Mouse (Mus musculus): Measurements from ENCODE around the gene Chchd6. TPM values are rescaled to one million over a fixed set of nuclear protein-coding genes. Genes with fewer than 3 reads are reported as not detected.
A peak's percentile ranks its signal among the peaks of the same experiment; 100 is the strongest.

Gene Chchd6
- polyA plus RNA-seq, 1 experiment from 2014 or later, result 201 TPM

- no peaks in the 10 kb centered on the region for H3K27me3 ChIP-seq (replicated peaks; ENCODE audit: control insufficient read depth, insufficient read depth, low read length)
- H3K9ac ChIP-seq (ENCODE audit: low read depth, low read length), result no peak overlapping the region
- H3K36me3 ChIP-seq (ENCODE audit: control insufficient read depth, insufficient read depth, low read length), result no peaks in the 10 kb centered on the region
- H3K4me3 ChIP-seq (ENCODE audit: low read length), result no peak overlapping the region
- no peak for ATAC-seq
- 88% methylated on average over 1 of the region's 1 CpGs for WGBS
- no peak overlapping the region for H3K27ac ChIP-seq (ENCODE audit: low read depth, low read length)
- H3K9me3 ChIP-seq (ENCODE audit: control insufficient read depth, low read length), result no peaks in the 10 kb centered on the region
- H3K4me1 ChIP-seq (ENCODE audit: control insufficient read depth, insufficient read depth, low read depth, low read length), result no peaks in the 10 kb centered on the region; the same call in 1 of the 2 replicates
- no peak overlapping the region for H3K4me2 ChIP-seq (ENCODE audit: low read length)
These were observed 171.0 kb downstream of the Chchd6 start for GRCm38 (mm10) chr6:89424461-89424860.

- no peaks in the 10 kb centered on the region for H3K27me3 ChIP-seq (replicated peaks; ENCODE audit: control insufficient read depth, insufficient read depth, low read length)
- H3K4me2 ChIP-seq (ENCODE audit: low read length), result no peak overlapping the region
- no peak overlapping the region for H3K4me3 ChIP-seq (ENCODE audit: low read length)
- no peak overlapping the region for H3K9ac ChIP-seq (ENCODE audit: low read depth, low read length)
- H3K4me1 ChIP-seq (ENCODE audit: control insufficient read depth, insufficient read depth, low read depth, low read length), result no peaks in the 10 kb centered on the region; the same call in 1 of the 2 replicates
- no peaks in the 10 kb centered on the region for H3K9me3 ChIP-seq (ENCODE audit: control insufficient read depth, low read length)
- WGBS, result 96% methylated on average over 3 of the region's 3 CpGs
- no peak for ATAC-seq
- H3K36me3 ChIP-seq (ENCODE audit: control insufficient read depth, insufficient read depth, low read length), result no peaks in the 10 kb centered on the region
- no peak overlapping the region for H3K27ac ChIP-seq (ENCODE audit: low read depth, low read length)
These were observed 172.8 kb downstream of the Chchd6 start for GRCm38 (mm10) chr6:89422621-89423020.

GRCm38 (mm10) chr6:89421922-89422321 lies 173.5 kb downstream of the Chchd6 start:
- H3K9me3 ChIP-seq (ENCODE audit: control insufficient read depth, low read length), result no peaks in the 10 kb centered on the region
- no peaks in the 10 kb centered on the region for H3K36me3 ChIP-seq (ENCODE audit: control insufficient read depth, insufficient read depth, low read length)
- H3K27ac ChIP-seq (ENCODE audit: low read depth, low read length), result no peak overlapping the region
- 89% methylated on average over 3 of the region's 3 CpGs for WGBS
- no peak overlapping the region for H3K4me2 ChIP-seq (ENCODE audit: low read length)
- no peaks in the 10 kb centered on the region for H3K27me3 ChIP-seq (replicated peaks; ENCODE audit: control insufficient read depth, insufficient read depth, low read length)
- no peak overlapping the region for H3K9ac ChIP-seq (ENCODE audit: low read depth, low read length)
- H3K4me3 ChIP-seq (ENCODE audit: low read length), result no peak overlapping the region
- H3K4me1 ChIP-seq (ENCODE audit: control insufficient read depth, insufficient read depth, low read depth, low read length), result no peaks in the 10 kb centered on the region; the same call in 1 of the 2 replicates
- no peak for ATAC-seq

DNA sequence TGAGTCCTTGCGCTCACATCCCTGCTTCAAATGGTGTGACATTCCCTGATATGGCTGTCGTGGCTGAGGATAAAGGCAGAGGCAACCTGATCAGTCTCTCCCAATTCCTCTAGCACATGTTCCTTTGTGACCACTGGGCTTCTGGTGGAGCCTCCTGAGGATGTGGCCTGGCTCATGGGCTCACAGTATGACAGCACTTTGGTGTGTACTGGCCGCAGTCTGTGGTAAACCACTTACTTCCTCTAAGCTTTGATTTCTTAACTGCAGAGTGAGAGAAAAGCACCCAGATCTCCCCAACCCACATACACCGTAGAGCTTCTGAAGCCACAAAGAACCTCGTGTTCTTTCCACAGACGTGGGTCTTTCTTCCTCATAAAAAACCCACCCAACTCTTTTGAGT lies 173.9 kb downstream of the Chchd6 start:
- Histone ChIP-seq H3K4me3 (ENCODE audit: low read length) (no peak overlapping the region), H3K9ac (ENCODE audit: low read depth, low read length) (no peak overlapping the region), H3K27me3 (replicated peaks; ENCODE audit: control insufficient read depth, insufficient read depth, low read length) (no peaks in the 10 kb centered on the region), H3K36me3 (ENCODE audit: control insufficient read depth, insufficient read depth, low read length) (no peaks in the 10 kb centered on the region), H3K4me1 (ENCODE audit: control insufficient read depth, insufficient read depth, low read depth, low read length) (no peaks in the 10 kb centered on the region; the same call in 1 of the 2 replicates), H3K9me3 (ENCODE audit: control insufficient read depth, low read length) (no peaks in the 10 kb centered on the region), H3K4me2 (ENCODE audit: low read length) (no peak overlapping the region), H3K27ac (ENCODE audit: low read depth, low read length) (no peak overlapping the region)
- WGBS, result 90% methylated on average over 6 of the region's 6 CpGs
- ATAC-seq, result no peak

- H3K4me2 ChIP-seq (ENCODE audit: low read length), result no peak overlapping the region
- H3K36me3 ChIP-seq (ENCODE audit: control insufficient read depth, insufficient read depth, low read length), result no peaks in the 10 kb centered on the region
- no peak overlapping the region for H3K4me3 ChIP-seq (ENCODE audit: low read length)
- H3K9me3 ChIP-seq (ENCODE audit: control insufficient read depth, low read length), result no peaks in the 10 kb centered on the region
- no peak for ATAC-seq
- no peaks in the 10 kb centered on the region; the same call in 1 of the 2 replicates for H3K4me1 ChIP-seq (ENCODE audit: control insufficient read depth, insufficient read depth, low read depth, low read length)
- no peak overlapping the region for H3K27ac ChIP-seq (ENCODE audit: low read depth, low read length)
- 84% methylated on average over 2 of the region's 2 CpGs for WGBS
- H3K27me3 ChIP-seq (replicated peaks; ENCODE audit: control insufficient read depth, insufficient read depth, low read length), result no peaks in the 10 kb centered on the region
- no peak overlapping the region for H3K9ac ChIP-seq (ENCODE audit: low read depth, low read length)
These were observed 174.7 kb downstream of the Chchd6 start for GRCm38 (mm10) chr6:89420756-89421155.

DNA sequence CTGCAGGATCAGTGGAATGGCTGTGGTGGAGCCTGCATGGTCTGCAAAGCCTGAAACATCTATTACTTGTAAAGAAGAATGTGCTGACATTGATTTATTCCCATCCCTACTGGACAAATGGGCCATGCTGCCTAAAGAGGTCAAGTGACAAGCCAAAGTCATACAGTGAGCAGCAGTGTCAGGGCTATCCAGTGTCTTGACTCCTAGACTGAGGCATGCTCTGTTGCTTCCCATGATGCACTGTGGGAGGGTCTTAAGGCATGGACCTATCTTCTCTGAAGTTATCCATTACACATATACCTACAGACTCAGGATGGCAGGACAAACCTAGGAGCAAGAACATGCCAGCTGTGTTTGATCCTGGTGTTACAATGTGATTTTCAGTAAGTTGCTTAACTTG lies 175.3 kb downstream of the Chchd6 start:
- Histone ChIP-seq H3K27me3 (replicated peaks; ENCODE audit: control insufficient read depth, insufficient read depth, low read length) (no peaks in the 10 kb centered on the region), H3K4me2 (ENCODE audit: low read length) (no peak overlapping the region), H3K4me1 (ENCODE audit: control insufficient read depth, insufficient read depth, low read depth, low read length) (no peaks in the 10 kb centered on the region; the same call in 1 of the 2 replicates), H3K27ac (ENCODE audit: low read depth, low read length) (no peak overlapping the region), H3K36me3 (ENCODE audit: control insufficient read depth, insufficient read depth, low read length) (no peaks in the 10 kb centered on the region), H3K9me3 (ENCODE audit: control insufficient read depth, low read length) (no peaks in the 10 kb centered on the region), H3K4me3 (ENCODE audit: low read length) (no peak overlapping the region), H3K9ac (ENCODE audit: low read depth, low read length) (no peak overlapping the region)
- ATAC-seq, result no peak

- H3K4me1 ChIP-seq (ENCODE audit: control insufficient read depth, insufficient read depth, low read depth, low read length), result no peaks in the 10 kb centered on the region; the same call in 1 of the 2 replicates
- 70% methylated on average over 3 of the region's 3 CpGs for WGBS
- ATAC-seq, result 0 out of 2 replicates have a peak, but pooled peaks have one; percentile 40
- no peaks in the 10 kb centered on the region for H3K36me3 ChIP-seq (ENCODE audit: control insufficient read depth, insufficient read depth, low read length)
- no peak overlapping the region for H3K27ac ChIP-seq (ENCODE audit: low read depth, low read length)
- H3K27me3 ChIP-seq (replicated peaks; ENCODE audit: control insufficient read depth, insufficient read depth, low read length), result no peaks in the 10 kb centered on the region
- H3K9ac ChIP-seq (ENCODE audit: low read depth, low read length), result no peak overlapping the region
- no peak overlapping the region for H3K4me3 ChIP-seq (ENCODE audit: low read length)
- H3K9me3 ChIP-seq (ENCODE audit: control insufficient read depth, low read length), result no peaks in the 10 kb centered on the region
- no peak overlapping the region for H3K4me2 ChIP-seq (ENCODE audit: low read length)
These were observed 176.2 kb downstream of the Chchd6 start for GRCm38 (mm10) chr6:89419066-89419815.

DNA sequence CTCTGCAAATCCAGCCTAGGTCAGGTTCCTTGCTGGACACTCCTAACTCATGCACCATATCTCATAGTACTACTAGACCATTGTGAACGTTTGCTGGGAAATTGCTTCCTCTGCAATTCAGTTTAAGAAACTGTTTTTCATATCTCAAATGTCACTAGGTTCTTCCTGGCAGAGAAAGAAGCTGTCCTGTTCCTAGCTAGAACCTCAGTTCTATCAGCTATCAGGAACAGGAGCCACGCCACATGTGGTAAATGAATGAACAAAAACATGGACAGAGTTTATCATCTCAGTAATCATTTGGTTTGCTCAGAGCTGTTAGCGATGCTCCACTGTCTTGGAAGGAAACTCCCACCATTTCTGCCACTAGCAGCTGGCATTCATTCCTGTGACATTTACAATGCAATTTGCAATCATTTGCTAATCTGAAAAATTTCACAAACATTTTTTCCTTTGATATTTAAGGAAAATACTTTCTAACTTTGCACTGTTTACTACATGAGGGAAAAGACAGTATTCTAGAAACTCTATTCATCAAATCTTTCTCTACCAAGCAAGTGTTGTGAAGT lies 179.3 kb downstream of the Chchd6 start:
- Histone ChIP-seq H3K4me1 (ENCODE audit: control insufficient read depth, insufficient read depth, low read depth, low read length) (no peaks in the 10 kb centered on the region; the same call in 1 of the 2 replicates), H3K4me2 (ENCODE audit: low read length) (no peak overlapping the region), H3K4me3 (ENCODE audit: low read length) (no peak overlapping the region), H3K9me3 (ENCODE audit: control insufficient read depth, low read length) (no peaks in the 10 kb centered on the region), H3K27me3 (replicated peaks; ENCODE audit: control insufficient read depth, insufficient read depth, low read length) (no peaks in the 10 kb centered on the region), H3K9ac (ENCODE audit: low read depth, low read length) (no peak overlapping the region), H3K27ac (ENCODE audit: low read depth, low read length) (no peak overlapping the region), H3K36me3 (ENCODE audit: control insufficient read depth, insufficient read depth, low read length) (no peaks in the 10 kb centered on the region)
- no peak for ATAC-seq
- 84% methylated on average over 3 of the region's 3 CpGs for WGBS

- WGBS, result 87% methylated on average over 2 of the region's 2 CpGs
- Histone ChIP-seq H3K4me2 (ENCODE audit: low read length) (no peak overlapping the region), H3K4me3 (ENCODE audit: low read length) (no peak overlapping the region), H3K36me3 (ENCODE audit: control insufficient read depth, insufficient read depth, low read length) (no peaks in the 10 kb centered on the region), H3K9ac (ENCODE audit: low read depth, low read length) (no peak overlapping the region), H3K27ac (ENCODE audit: low read depth, low read length) (no peak overlapping the region), H3K27me3 (replicated peaks; ENCODE audit: control insufficient read depth, insufficient read depth, low read length) (no peaks in the 10 kb centered on the region), H3K9me3 (ENCODE audit: control insufficient read depth, low read length) (no peaks in the 10 kb centered on the region), H3K4me1 (ENCODE audit: control insufficient read depth, insufficient read depth, low read depth, low read length) (no peaks in the 10 kb centered on the region; the same call in 1 of the 2 replicates)
- no peak for ATAC-seq
These were observed 180.4 kb downstream of the Chchd6 start for GRCm38 (mm10) chr6:89415091-89415490.

All from hindbrain, embryonic 16.5 days (tissue).